Mouse (Mus musculus) hindbrain, embryonic 11.5 days (tissue): ENCODE measurements at regions not wholly inside any gene's neighbourhood (a gene's known extent, or its start where the extent isn't known, plus 50 kb on each side); places are given as distances from the start of the nearest gene placed in this dataset.

Experiments
- ATAC-seq: fragments of 200-750 bp; cut with Nextera tagmentation; 2 replicates; pipeline ENCODE4 v1.8.0; 2017; ENCODE audit warnings: mild to moderate bottlenecking, moderate TSS enrichment, moderate library complexity; ENCODE audit not compliant: low FRiP score
- DNase-seq: peaks from one replicate; pipeline ENCODE4 v3.0.0-alpha.2; 2015; ENCODE audit warnings: low spot score
- H3K27ac ChIP-seq: fragments of 300-500 bp; sonication (generic); 2 replicates; pipeline ENCODE4 v1.5.1; 2014; ENCODE audit warnings: mild to moderate bottlenecking, low read depth, low read length
- H3K27me3 ChIP-seq: fragments of 300-500 bp; sonication (generic); 2 replicates; pipeline ENCODE4 v1.6.1; 2014; ENCODE audit warnings: mild to moderate bottlenecking, low read length, moderate library complexity, mixed read lengths; ENCODE audit not compliant: control insufficient read depth, insufficient read depth
- H3K36me3 ChIP-seq: fragments of 300-500 bp; sonication (generic); 2 replicates; pipeline ENCODE4 v1.6.1; 2014; ENCODE audit warnings: mild to moderate bottlenecking, low read length, moderate library complexity, mixed read lengths; ENCODE audit not compliant: control insufficient read depth, insufficient read depth
- H3K4me1 ChIP-seq: fragments of 300-500 bp; sonication (generic); replicated peaks from 2 replicates; pipeline ENCODE4 v1.6.1; 2014; ENCODE audit warnings: low read length, mixed read lengths; ENCODE audit not compliant: control insufficient read depth, insufficient read depth
- H3K4me2 ChIP-seq: fragments of 300-500 bp; sonication (generic); replicated peaks from 2 replicates; pipeline ENCODE4 v1.6.1; 2014; ENCODE audit warnings: mild to moderate bottlenecking, low read depth, low read length
- H3K4me3 ChIP-seq: fragments of 300-500 bp; sonication (generic); 2 replicates; pipeline ENCODE4 v1.5.1; 2014; ENCODE audit warnings: low read depth, low read length
- H3K9ac ChIP-seq: fragments of 300-500 bp; sonication (generic); 2 replicates; pipeline ENCODE4 v1.6.1; 2014; ENCODE audit warnings: low read depth, low read length
- H3K9me3 ChIP-seq: fragments of 300-500 bp; sonication (generic); 2 replicates; pipeline ENCODE4 v1.6.1; 2016; ENCODE audit warnings: low read length; ENCODE audit not compliant: control insufficient read depth
- WGBS: fragments of 180-500 bp; shearing (Covaris S2); extraction: QIAGEN DNeasy Blood & Tissue Kit; methylation state at CpG from one replicate; pipeline ENCODE4 v1.1.7; 2014; 5-methylcytosine and 5-hydroxymethylcytosine counted together

DNA sequence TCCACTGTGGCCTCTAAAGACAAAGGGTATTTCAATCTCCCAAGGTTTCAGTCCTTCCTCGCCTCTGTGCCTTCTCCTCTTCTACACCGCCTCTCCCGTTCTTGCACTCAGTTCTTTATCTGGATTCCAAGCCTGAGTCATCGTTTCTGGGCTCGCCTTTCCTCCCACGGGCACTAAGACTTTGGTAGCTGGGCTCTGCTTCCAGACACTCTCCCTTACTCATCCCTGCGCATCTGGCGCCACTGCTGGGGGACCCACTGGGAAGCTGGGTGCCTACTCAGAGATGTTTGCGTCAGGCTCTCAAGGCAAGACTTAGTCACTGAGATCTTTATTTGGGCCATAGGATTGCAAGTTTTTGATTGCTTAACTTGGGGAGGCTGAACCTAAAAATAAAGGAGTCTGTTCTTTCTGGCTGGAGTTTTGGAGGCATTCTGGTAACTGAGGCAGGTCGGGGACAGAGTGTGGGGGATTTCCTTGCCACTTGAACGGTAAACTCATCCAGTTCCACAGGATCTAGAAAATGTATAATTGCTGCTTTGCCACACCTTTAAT is 143.5 kb upstream of the Phyhipl start:
- no peak overlapping the region for H3K4me2 ChIP-seq
- H3K36me3 ChIP-seq, result no peaks in the 10 kb centered on the region
- ATAC-seq, result no peak
- H3K27ac ChIP-seq, result no peak overlapping the region
- no peak for DNase-seq
- no peak overlapping the region for H3K4me3 ChIP-seq
- H3K9me3 ChIP-seq, result no peaks in the 10 kb centered on the region
- H3K4me1 ChIP-seq, result no peaks in the 10 kb centered on the region
- H3K9ac ChIP-seq, result no peak overlapping the region
- 94% methylated on average over 11 of the region's 11 CpGs for WGBS
- no peaks in the 10 kb centered on the region for H3K27me3 ChIP-seq

DNA sequence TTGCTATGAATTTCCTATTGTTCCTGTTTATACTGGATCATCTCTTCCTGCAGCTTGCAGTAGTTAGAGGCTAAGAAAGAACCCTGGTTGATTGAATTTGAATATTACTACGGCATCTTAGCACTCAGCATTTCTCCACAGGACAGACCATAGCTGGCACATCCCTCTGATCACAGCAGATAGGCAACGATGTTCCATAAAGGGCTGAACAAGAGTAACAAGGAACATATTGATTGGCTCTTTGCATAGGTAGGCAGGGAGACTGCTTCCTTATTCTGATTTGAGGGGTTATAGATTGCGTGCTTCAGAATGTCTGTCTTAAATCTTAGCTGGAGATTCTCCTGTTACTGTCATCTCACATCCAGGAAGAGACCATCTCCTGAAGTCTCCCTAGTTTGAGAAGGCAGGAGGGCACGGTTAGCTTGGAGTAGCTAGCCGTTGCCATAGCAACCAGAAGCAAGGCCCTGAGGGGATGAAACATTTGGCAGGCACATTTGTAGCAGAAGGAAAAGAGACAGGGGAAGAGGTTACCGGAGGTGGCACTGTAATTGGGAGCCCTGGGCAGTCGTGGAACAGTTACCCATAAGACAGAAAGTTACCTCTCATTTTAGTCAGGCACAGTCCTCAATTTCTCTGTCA is 133.2 kb upstream of the Phyhipl start:
- Histone ChIP-seq H3K27ac (no peak overlapping the region), H3K4me3 (no peak overlapping the region), H3K36me3 (no peaks in the 10 kb centered on the region), H3K9me3 (no peaks in the 10 kb centered on the region), H3K9ac (no peak overlapping the region), H3K4me2 (no peak overlapping the region), H3K27me3 (no peaks in the 10 kb centered on the region), H3K4me1 (peaks cover 4% of the 10 kb centered on the region)
- ATAC-seq (peak; percentile 27; the same call in 1 of the 2 replicates), DNase-seq (peak; percentile 63)
- WGBS, result 55% methylated on average over 7 of the region's 7 CpGs

DNA sequence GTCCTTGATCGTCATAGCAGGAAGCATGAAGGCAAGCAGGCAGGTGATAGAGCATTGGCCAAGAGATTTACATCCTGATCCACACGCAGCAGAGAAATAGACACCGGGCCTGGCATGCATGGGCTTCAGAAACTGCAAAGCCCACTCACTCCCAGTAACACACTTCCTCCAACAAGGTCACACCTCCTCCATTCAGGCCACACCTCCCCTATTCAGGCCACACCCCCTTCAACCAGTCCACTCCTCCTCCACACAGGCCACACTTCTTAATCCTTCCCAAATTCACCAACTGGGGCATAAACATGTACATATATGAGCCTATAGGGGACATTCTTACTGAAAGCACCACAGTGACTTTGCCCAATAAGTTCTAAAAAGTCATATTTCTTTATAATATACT is 125.3 kb upstream of the Phyhipl start:
- no peak overlapping the region for H3K27ac ChIP-seq
- no peak for ATAC-seq
- no peak overlapping the region for H3K9ac ChIP-seq
- H3K4me3 ChIP-seq, result no peak overlapping the region
- H3K4me1 ChIP-seq, result no peaks in the 10 kb centered on the region
- H3K4me2 ChIP-seq, result no peak overlapping the region
- DNase-seq, result no peak
- H3K9me3 ChIP-seq, result no peaks in the 10 kb centered on the region
- no peaks in the 10 kb centered on the region for H3K27me3 ChIP-seq
- H3K36me3 ChIP-seq, result no peaks in the 10 kb centered on the region
- 89% methylated on average over 3 of the region's 3 CpGs for WGBS

DNA sequence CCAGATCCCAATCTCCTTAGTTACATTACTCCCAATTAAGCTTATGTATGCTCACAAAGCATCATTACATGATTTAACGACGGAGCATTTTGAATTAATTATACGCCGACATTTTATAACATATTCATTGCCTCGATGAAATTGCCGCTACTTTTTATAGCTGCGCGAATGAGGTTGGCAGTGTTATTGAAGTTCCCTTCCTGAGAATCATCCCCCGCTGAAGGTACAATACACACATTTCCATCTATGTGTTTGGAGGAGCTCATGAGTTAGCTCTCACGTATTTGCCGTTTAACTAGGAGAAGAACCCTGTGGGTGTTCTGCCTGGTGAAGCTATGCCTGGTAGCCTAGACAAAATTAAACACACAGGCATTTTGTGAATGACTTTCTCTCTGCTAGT is 122.8 kb upstream of the Phyhipl start:
- no peak overlapping the region for H3K4me2 ChIP-seq
- H3K4me3 ChIP-seq, result no peak overlapping the region
- no peaks in the 10 kb centered on the region for H3K27me3 ChIP-seq
- no peaks in the 10 kb centered on the region for H3K36me3 ChIP-seq
- ATAC-seq (no peak), DNase-seq (no peak)
- no peaks in the 10 kb centered on the region for H3K4me1 ChIP-seq
- H3K27ac ChIP-seq, result no peak overlapping the region
- no peak overlapping the region for H3K9ac ChIP-seq
- 93% methylated on average over 11 of the region's 11 CpGs for WGBS
- H3K9me3 ChIP-seq, result no peaks in the 10 kb centered on the region

DNA sequence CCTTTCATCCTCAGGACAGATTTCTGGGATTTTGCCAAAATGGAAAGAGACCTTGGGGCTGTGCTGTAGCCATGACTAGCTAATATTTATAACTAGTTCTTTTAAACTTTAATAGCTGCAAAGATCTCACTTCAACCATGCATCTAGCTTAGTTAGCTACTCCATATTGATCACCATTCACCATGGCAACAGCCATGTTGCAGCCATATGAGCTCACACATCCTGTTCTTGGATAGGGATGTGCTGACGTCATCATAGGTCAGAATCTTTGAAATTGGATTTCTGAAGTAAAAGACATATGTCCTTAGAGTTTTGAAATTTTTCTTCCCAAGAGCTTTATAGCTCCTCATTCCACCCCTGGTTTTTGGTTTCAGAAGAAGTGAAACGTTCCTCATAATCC is 118.8 kb upstream of the Phyhipl start:
- ATAC-seq, result peak; percentile 43; the same call in 1 of the 2 replicates
- H3K27ac ChIP-seq, result no peak overlapping the region
- no peak overlapping the region for H3K4me3 ChIP-seq
- H3K27me3 ChIP-seq, result no peaks in the 10 kb centered on the region
- no peaks in the 10 kb centered on the region for H3K9me3 ChIP-seq
- no peak overlapping the region for H3K4me2 ChIP-seq
- DNase-seq, result no peak
- H3K36me3 ChIP-seq, result no peaks in the 10 kb centered on the region
- H3K4me1 ChIP-seq, result no peaks in the 10 kb centered on the region
- H3K9ac ChIP-seq, result no peak overlapping the region
- whole genome bisulfite sequencing, result 81% methylated on average over 2 of the region's 2 CpGs

DNA sequence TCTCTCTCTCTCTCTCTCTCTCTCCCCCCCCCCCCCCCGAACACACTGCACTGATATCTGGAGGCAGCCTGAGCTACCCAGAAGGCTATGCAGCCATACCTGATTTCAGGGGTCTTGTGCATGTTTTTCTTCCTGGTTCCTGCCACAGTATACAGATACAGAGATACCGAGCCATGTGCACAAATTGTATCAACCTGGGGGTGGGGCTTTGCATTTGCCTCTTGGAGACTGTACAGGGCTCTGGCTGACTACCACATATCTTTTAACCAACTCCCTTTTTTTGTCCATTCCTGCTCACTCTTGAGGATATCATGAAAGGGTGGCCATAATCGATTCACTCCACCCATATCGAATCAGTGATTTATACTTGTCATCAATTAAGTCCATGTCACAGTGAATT is 118.4 kb upstream of the Phyhipl start:
- H3K9ac ChIP-seq, result no peak overlapping the region
- ATAC-seq (peak; percentile 47; the same call in 1 of the 2 replicates), DNase-seq (no peak)
- no peak overlapping the region for H3K4me3 ChIP-seq
- no peaks in the 10 kb centered on the region for H3K27me3 ChIP-seq
- WGBS, result 67% methylated on average over 3 of the region's 4 CpGs
- no peaks in the 10 kb centered on the region for H3K4me1 ChIP-seq
- no peak overlapping the region for H3K27ac ChIP-seq
- H3K4me2 ChIP-seq, result no peak overlapping the region
- H3K9me3 ChIP-seq, result no peaks in the 10 kb centered on the region
- no peaks in the 10 kb centered on the region for H3K36me3 ChIP-seq

DNA sequence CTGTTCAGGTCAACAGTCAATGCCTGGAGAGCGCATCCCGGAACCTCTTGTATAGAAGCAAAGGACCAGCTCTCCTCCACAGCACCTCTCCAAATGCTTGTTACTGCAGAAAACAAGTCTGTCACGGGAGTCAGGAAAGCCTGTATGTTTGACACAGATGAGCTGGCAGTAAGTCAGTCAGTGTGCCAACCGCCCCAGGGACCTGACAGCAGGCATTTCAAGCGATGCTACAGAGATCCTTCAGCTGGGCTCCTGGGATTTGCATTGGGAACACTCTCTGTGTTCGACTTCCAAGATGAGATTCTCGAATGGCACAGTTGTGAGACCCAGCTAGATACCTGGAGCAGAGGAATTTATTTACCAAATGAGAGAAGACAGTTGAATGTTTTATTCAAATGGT is 111.7 kb upstream of the Phyhipl start:
- Histone ChIP-seq H3K4me3 (no peak overlapping the region), H3K27me3 (no peaks in the 10 kb centered on the region), H3K4me1 (no peaks in the 10 kb centered on the region), H3K4me2 (no peak overlapping the region), H3K27ac (no peak overlapping the region), H3K9me3 (no peaks in the 10 kb centered on the region), H3K9ac (no peak overlapping the region), H3K36me3 (no peaks in the 10 kb centered on the region)
- WGBS, result 91% methylated on average over 7 of the region's 7 CpGs
- no peak for DNase-seq
- ATAC-seq, result no peak

DNA sequence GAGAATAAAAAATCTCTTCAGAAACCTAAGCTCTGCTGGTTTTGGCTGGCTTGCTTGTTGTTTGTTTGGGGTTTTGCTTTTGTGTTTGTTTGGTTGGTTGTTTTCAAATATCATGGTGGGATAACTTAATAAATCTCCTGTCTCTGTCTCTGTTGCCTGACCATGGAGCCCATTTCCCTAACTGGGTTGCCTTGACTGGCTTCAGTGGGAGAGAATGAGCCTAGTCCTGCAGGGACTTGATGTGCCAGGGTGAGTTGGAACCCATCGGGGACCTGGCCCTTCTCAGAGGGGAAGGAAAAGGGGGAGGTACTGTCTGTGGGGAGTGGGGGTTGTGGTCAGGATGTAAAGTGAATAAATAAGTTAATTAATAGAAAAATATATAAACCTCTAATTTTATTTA is 111.1 kb upstream of the Phyhipl start:
- Histone ChIP-seq H3K4me2 (no peak overlapping the region), H3K4me3 (no peak overlapping the region), H3K9me3 (no peaks in the 10 kb centered on the region), H3K36me3 (no peaks in the 10 kb centered on the region), H3K9ac (no peak overlapping the region), H3K27me3 (no peaks in the 10 kb centered on the region), H3K4me1 (no peaks in the 10 kb centered on the region), H3K27ac (no peak overlapping the region)
- ATAC-seq (no peak), DNase-seq (no peak)
- 79% methylated on average over 1 of the region's 1 CpGs for WGBS

DNA sequence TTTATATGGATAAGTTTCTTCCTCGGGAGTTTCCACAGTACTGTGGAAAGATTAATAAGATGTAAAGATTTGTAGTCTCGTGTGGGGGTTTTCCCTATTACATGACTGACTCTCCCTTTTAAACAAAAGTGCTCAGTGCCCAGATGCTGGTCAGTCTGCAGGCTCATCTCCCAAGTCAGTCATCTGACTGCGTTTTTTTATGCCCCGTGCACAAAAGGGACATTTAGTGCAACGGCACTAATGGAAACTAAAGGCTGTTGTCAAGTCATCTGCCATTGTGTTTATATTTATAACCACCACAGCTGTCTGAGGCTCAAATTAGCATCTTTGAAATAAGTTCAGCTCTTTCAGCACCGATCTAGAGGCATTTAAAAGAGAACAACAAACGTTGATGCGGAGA is 110.7 kb upstream of the Phyhipl start:
- no peak overlapping the region for H3K4me2 ChIP-seq
- H3K9ac ChIP-seq, result no peak overlapping the region
- no peak overlapping the region for H3K27ac ChIP-seq
- H3K4me3 ChIP-seq, result no peak overlapping the region
- no peaks in the 10 kb centered on the region for H3K36me3 ChIP-seq
- H3K4me1 ChIP-seq, result no peaks in the 10 kb centered on the region
- 55% methylated on average over 8 of the region's 8 CpGs for WGBS
- no peaks in the 10 kb centered on the region for H3K9me3 ChIP-seq
- H3K27me3 ChIP-seq, result no peaks in the 10 kb centered on the region
- no peak for DNase-seq
- no peak for ATAC-seq
